ENCODE assay signal across 8 mouse cellular contexts in genomic region chr4:45487681-45488081, GRCm38 (mm10). TPM values are rescaled to one million over a fixed set of nuclear protein-coding genes. Genes with fewer than 3 reads are reported as not detected.
DNase-seq lines count a peak whose midpoint lies in the region; ATAC-seq and TF ChIP-seq lines count a peak whose summit lies in the region.

No protein-coding gene starts in this region.

- no peaks in the 10 kb centered on the region for H3K9me3 ChIP-seq in hindbrain, embryonic 10.5 days
- H3K9me3 ChIP-seq in hindbrain, embryonic 12.5 days (replicated peaks): no peaks in the 10 kb centered on the region

- no peak overlapping the region for H3K9ac ChIP-seq in hindbrain, embryonic 12.5 days

- no peak overlapping the region for H3K4me3 ChIP-seq in hindbrain, embryonic 10.5 days
- H3K4me3 ChIP-seq in hindbrain, embryonic 12.5 days: no peak overlapping the region
- no peak overlapping the region for H3K4me3 ChIP-seq in thymus, adult 2 months (ENCODE audit: control insufficient read depth, insufficient read depth, low read length)

- no peak for ATAC-seq in hindbrain, embryonic 12.5 days (ENCODE audit: low FRiP score)
- peak; percentile 78 for ATAC-seq in monocyte, adult 5-6 weeks (replicated peaks; ENCODE audit: insufficient number of reproducible peaks, low FRiP score, low TSS enrichment, poor library complexity, severe bottlenecking)

- no peak overlapping the region for H3K4me2 ChIP-seq in hindbrain, embryonic 12.5 days (replicated peaks)

- H3K4me1 ChIP-seq in hindbrain, embryonic 10.5 days (replicated peaks): peaks cover 88% of the 10 kb centered on the region
- H3K4me1 ChIP-seq in hindbrain, embryonic 12.5 days: peaks cover 59% of the 10 kb centered on the region
- H3K4me1 ChIP-seq in thymus, adult 2 months (replicated peaks; ENCODE audit: control insufficient read depth, insufficient read depth, low read length): peaks cover 3% of the 10 kb centered on the region; the same call in 1 of the 2 replicates

- H3K27ac ChIP-seq in hindbrain, embryonic 10.5 days: peak overlapping the region; percentile 50
- no peak overlapping the region for H3K27ac ChIP-seq in hindbrain, embryonic 12.5 days
- H3K27ac ChIP-seq in thymus, adult 2 months (ENCODE audit: control insufficient read depth, insufficient read depth, low read length): no peak overlapping the region

- TF ChIP-seq CTCF in thymus, adult 2 months (IDR thresholded peaks at IDR 0.05; ENCODE audit: borderline replicate concordance, control insufficient read depth, extremely low read depth, insufficient read depth, low read length, poor library complexity): no peak

- DNase-seq in hindbrain, embryonic 10.5 days (ENCODE audit: low spot score): peak; percentile 50
- peak; percentile 69 to 80 for DNase-seq in adrenal gland, postnatal 36 days
- peak; percentile 71 for DNase-seq in kidney, postnatal 14 days
- DNase-seq in right cerebral cortex, postnatal 4 days: no peak
- no peak for DNase-seq in thymus, adult 2 months
- no peak for DNase-seq in spleen, adult 12 weeks (ENCODE audit: low spot score)

- 35% methylated on average over 6 of the region's 6 CpGs for WGBS in hindbrain, embryonic 10.5 days
- 27% methylated on average over 6 of the region's 6 CpGs for WGBS in hindbrain, embryonic 12.5 days
- 28% methylated on average over 6 of the region's 6 CpGs for WGBS in thymus, adult 2 months

- no peaks in the 10 kb centered on the region for H3K36me3 ChIP-seq in hindbrain, embryonic 10.5 days
- H3K36me3 ChIP-seq in hindbrain, embryonic 12.5 days: no peaks in the 10 kb centered on the region
- H3K36me3 ChIP-seq in thymus, adult 2 months (ENCODE audit: control insufficient read depth, insufficient read depth, low read length): no peaks in the 10 kb centered on the region

- peaks cover 34% of the 10 kb centered on the region for H3K27me3 ChIP-seq in hindbrain, embryonic 10.5 days (ENCODE audit: insufficient read depth, poor library complexity, severe bottlenecking)
- H3K27me3 ChIP-seq in hindbrain, embryonic 12.5 days: peaks cover 5% of the 10 kb centered on the region; the same call in 1 of the 2 replicates
- H3K27me3 ChIP-seq in thymus, adult 2 months (ENCODE audit: control insufficient read depth, insufficient read depth, low read length): no peaks in the 10 kb centered on the region

- no peak for TF ChIP-seq POLR2A in thymus, adult 2 months (IDR thresholded peaks at IDR 0.05; ENCODE audit: control insufficient read depth, extremely low read depth, insufficient read depth, low read length, poor library complexity)

RNA-seq across cellular contexts. Expression of gene Shb, which starts 44.6 kb away (rescaled TPM):
- polyA plus RNA-seq in hindbrain, embryonic 10.5 days (2016; fragmentation: Nextera tagmentation; extraction: Ambion mirVana): 3.2 and 3.7 TPM in 2 replicates
- 10.0 and 10.1 TPM in 2 replicates for polyA plus RNA-seq in hindbrain, embryonic 12.5 days (2016; fragmentation: Nextera tagmentation; extraction: Ambion mirVana)
- 100 to 1,000 TPM in 1 of 2 experiments, 10 to 100 TPM in 1; 51.4 to 110 TPM for total RNA-seq in adrenal gland, postnatal 36 days (2021)
- 1.0 to 3.3 TPM (median 1.1 TPM) in 3 replicates for total RNA-seq in monocyte, adult 5-6 weeks (2017)
- 12.0 and 14.5 TPM in 2 replicates for polyA plus RNA-seq in thymus, adult 2 months (2012; rRNA removed)

Comparison
In these comparisons a context has a peak if more than half of its experiments do, and no peak if none do; other contexts are left out.
1. DNase-seq: peak in hindbrain, embryonic 10.5 days (single experiment), adrenal gland, postnatal 36 days (2 of 2) and kidney, postnatal 14 days (single experiment); none in right cerebral cortex, postnatal 4 days (single experiment), thymus, adult 2 months (single experiment) and spleen, adult 12 weeks (single experiment).